Mouse (Mus musculus): Measurements from ENCODE around the gene Cldn34c1. TPM values are rescaled to one million over a fixed set of nuclear protein-coding genes. Genes with fewer than 3 reads are reported as not detected.
"Not testable (repeated sequence)": the region's sequence is repeated elsewhere in the genome, so short reads cannot be mapped to it uniquely, and the experiment has no call there.

Gene Cldn34c1
- polyA plus RNA-seq (2015; fragmentation: Nextera tagmentation; extraction: Ambion mirVana) = 5.7 and 6.2 TPM in 2 replicates

- peak; percentile 70 for DNase-seq (ENCODE audit: low spot score)
Measured at GRCm38 (mm10) chrX:123103291-123104260, at the start of gene Cldn34c1. Gene Cldn34c1 (plus strand): TSS chrX:123103495.

DNA sequence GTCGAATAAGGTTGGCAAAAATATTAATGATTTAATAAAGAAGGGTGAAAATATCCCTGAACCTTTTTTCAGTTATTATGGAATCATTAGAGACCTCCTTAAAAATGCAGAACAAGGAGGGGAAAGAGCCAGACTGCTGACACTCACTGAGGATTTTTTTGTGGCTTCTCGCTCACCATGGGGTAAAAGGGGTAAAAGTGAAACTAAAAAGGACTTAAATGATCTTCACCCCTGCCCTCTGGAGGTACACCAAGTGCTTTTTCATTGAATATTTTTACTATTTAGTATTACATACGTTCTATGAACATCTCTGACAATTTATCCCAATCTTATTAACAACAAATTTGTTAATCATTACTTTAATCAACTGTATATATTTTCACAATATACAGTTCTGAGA, 15.9 kb upstream of the Cldn34c1 start:
- no peak for DNase-seq (ENCODE audit: low spot score)

DNA sequence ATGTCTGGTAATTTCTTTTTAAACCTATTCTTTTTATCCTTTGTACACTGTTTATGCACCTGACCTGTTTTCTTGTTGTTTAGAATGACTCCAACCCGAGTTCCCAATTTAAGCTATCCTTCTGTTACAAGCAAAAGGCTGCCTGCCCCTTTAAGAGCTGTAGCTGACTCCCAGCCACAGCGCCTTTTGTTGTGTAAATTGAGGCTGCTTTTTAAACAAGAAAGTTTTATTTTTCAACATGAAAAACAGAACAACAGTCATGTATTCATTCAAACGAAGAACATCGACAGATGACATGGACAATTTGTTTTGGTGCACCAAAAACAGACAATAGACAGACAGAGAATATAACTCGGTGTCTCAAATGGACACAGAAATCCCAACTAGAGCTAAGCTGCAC, 489 bp upstream of the Cldn34c1 start:
- not testable (repeated sequence) for DNase-seq (ENCODE audit: low spot score)

DNA sequence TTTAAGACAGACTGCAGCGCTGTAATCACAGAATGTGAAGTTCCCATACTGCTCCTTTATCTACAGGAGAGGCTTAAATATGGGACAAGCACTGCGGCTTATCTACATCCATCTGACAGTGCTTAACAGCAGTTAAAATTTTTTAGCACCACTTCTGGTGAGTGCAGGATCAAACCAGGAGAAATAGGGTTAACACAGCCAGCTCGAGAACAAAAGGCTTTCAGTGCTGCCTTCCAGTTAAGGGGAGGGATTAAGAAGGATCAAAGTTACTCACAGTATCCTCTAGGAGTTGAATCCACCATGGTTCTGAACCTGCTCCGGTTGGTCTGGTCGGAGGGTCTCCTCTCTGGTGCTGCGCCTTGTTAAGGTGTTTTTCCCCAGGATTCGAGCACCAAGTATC, 1.4 kb downstream of the Cldn34c1 start:
- not testable (repeated sequence) for DNase-seq (ENCODE audit: low spot score)

DNA sequence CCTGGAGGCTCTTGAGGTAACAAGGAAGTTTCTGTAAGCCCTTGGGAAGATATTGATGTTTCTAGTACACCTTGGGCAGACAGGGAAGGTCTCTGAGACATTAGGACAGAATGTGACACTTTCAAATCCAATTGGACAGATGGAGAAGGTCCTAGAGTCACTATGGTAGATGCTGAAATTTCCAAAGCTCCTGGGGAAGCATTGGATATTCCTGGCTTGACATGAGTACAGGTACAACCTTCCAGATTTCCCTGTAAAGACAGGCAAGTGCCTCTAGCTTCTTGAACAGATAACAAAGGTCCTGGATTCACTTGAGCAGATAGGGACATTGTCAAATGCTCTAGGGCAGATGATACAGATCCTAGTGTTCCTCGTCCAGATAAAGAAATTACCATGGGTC, 119.1 kb downstream of the Cldn34c1 start, which contains the start of gene Srsx:
Srsx (minus strand) TSS at position 101 of the 400 bp plus-strand sequence.
- not testable (repeated sequence) for DNase-seq (ENCODE audit: low spot score)

Other genes with a start within 250 kb of the Cldn34c1 start
- gene Gm17521, start 73.8 kb upstream of the Cldn34c1 start, polyA plus RNA-seq (2015; fragmentation: Nextera tagmentation; extraction: Ambion mirVana) = not detected in 2 replicates
- not detected in 2 replicates for gene Srsx, start 119.0 kb downstream of the Cldn34c1 start, polyA plus RNA-seq (2015; fragmentation: Nextera tagmentation; extraction: Ambion mirVana)
- not detected in 2 replicates for gene Gm17577, start 143.4 kb downstream of the Cldn34c1 start, polyA plus RNA-seq (2015; fragmentation: Nextera tagmentation; extraction: Ambion mirVana)

All from thymus, postnatal 0 days (tissue).